29 mouse cellular contexts compared by ENCODE assay signal in the genomic region with DNA sequence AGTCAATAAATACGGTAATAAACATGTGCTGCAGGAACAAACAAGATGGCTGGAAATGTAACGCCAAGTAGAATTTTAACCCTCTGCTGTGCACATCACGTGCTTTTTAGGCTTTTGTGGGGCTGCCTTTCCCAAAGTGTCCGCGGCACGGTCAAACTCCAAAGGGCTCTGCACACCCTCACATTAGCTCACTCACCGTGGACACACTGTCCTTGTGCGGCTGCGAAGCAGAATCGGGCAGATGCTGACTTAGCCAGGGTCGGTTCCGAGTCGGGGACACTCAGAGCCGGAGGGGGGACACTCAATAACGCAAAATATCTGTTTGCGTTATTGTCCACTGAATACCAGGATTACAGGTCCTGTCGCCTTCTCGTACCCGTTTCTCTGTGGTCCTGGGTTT.
DNase-seq lines count a peak whose midpoint lies in the region; ATAC-seq and TF ChIP-seq lines count a peak whose summit lies in the region.
"Had no signal": no experiment of that assay in that cellular context is flagged by ENCODE, and none has a peak within 500 bp of the region (broad histone marks: within the 10 kb centered on the region; RNA-seq: fewer than 3 reads in every experiment).

No protein-coding gene starts in this region.

- no peaks in the 10 kb centered on the region for H3K36me3 ChIP-seq in kidney, adult 2 months (ENCODE audit: control insufficient read depth, insufficient read depth, low read length)
- no peaks in the 10 kb centered on the region for H3K36me3 ChIP-seq in intestine, postnatal 0 days (ENCODE audit: control insufficient read depth, insufficient read depth)
- H3K36me3 ChIP-seq: embryonic facial prominence, embryonic 13.5 days; forebrain, embryonic 12.5 days; heart, embryonic 15.5 days; hindbrain, embryonic 15.5 days; limb, embryonic 10.5 days; liver, embryonic 15.5 days; lung, embryonic 15.5 days; midbrain, embryonic 15.5 days; neural tube, embryonic 13.5 days had no signal

- H3K9ac ChIP-seq in intestine, postnatal 0 days (ENCODE audit: low read depth, low read length) = no peak overlapping the region
- H3K9ac ChIP-seq: embryonic facial prominence, embryonic 13.5 days; forebrain, embryonic 12.5 days; heart, embryonic 15.5 days; hindbrain, embryonic 15.5 days; liver, embryonic 15.5 days; lung, embryonic 15.5 days; midbrain, embryonic 15.5 days; neural tube, embryonic 13.5 days had no signal

- no peak overlapping the region for H3K4me3 ChIP-seq in kidney, adult 2 months (ENCODE audit: insufficient read depth, low read depth, low read length)
- no peak overlapping the region for H3K4me3 ChIP-seq in intestine, postnatal 0 days (ENCODE audit: low read depth, low read length)
- H3K4me3 ChIP-seq: embryonic facial prominence, embryonic 13.5 days; erythroblast, embryonic 14.5 days; forebrain, embryonic 12.5 days; heart, embryonic 15.5 days; hindbrain, embryonic 15.5 days; limb, embryonic 10.5 days; liver, embryonic 15.5 days; lung, embryonic 15.5 days; megakaryocyte, embryonic 14.5 days; midbrain, embryonic 15.5 days; myocyte; neural tube, embryonic 13.5 days had no signal

- TF ChIP-seq CTCF in kidney, adult 2 months (conservative IDR thresholded peaks at IDR 0.05; ENCODE audit: insufficient read depth, insufficient read length, low read depth, low read length) = no peak
- TF ChIP-seq CTCF in intestine, postnatal 0 days (IDR thresholded peaks at IDR 0.05; ENCODE audit: low read depth) = no peak

- H3K9me3 ChIP-seq in intestine, postnatal 0 days (ENCODE audit: control insufficient read depth) = no peaks in the 10 kb centered on the region
- H3K9me3 ChIP-seq: embryonic facial prominence, embryonic 13.5 days; forebrain, embryonic 12.5 days; heart, embryonic 15.5 days; hindbrain, embryonic 15.5 days; limb, embryonic 10.5 days; liver, embryonic 15.5 days; lung, embryonic 15.5 days; midbrain, embryonic 15.5 days; neural tube, embryonic 13.5 days had no signal

- no peak overlapping the region for H3K4me2 ChIP-seq in intestine, postnatal 0 days (replicated peaks; ENCODE audit: low read depth)
- H3K4me2 ChIP-seq: embryonic facial prominence, embryonic 13.5 days; forebrain, embryonic 12.5 days; heart, embryonic 15.5 days; hindbrain, embryonic 15.5 days; liver, embryonic 15.5 days; lung, embryonic 15.5 days; midbrain, embryonic 15.5 days; neural tube, embryonic 13.5 days had no signal

- no peaks in the 10 kb centered on the region for H3K27me3 ChIP-seq in kidney, adult 2 months (replicated peaks; ENCODE audit: control insufficient read depth, insufficient read depth, low read length)
- H3K27me3 ChIP-seq in intestine, postnatal 0 days (replicated peaks; ENCODE audit: control insufficient read depth, insufficient read depth, low read length) = no peaks in the 10 kb centered on the region
- H3K27me3 ChIP-seq: embryonic facial prominence, embryonic 13.5 days; heart, embryonic 15.5 days; hindbrain, embryonic 15.5 days; liver, embryonic 15.5 days; lung, embryonic 15.5 days; megakaryocyte, embryonic 14.5 days; midbrain, embryonic 15.5 days; neural tube, embryonic 13.5 days had no signal

- WGBS in kidney, adult 2 months = 94% methylated on average over 19 of the region's 19 CpGs
- WGBS in intestine, postnatal 0 days = 93% methylated on average over 19 of the region's 19 CpGs

- no peak overlapping the region for H3K27ac ChIP-seq in kidney, adult 2 months (ENCODE audit: insufficient read depth, low read depth, low read length)
- H3K27ac ChIP-seq in intestine, postnatal 0 days (ENCODE audit: low read depth, low read length) = no peak overlapping the region
- H3K27ac ChIP-seq: embryonic facial prominence, embryonic 13.5 days; forebrain, embryonic 12.5 days; heart, embryonic 15.5 days; hindbrain, embryonic 15.5 days; limb, embryonic 10.5 days; liver, embryonic 15.5 days; lung, embryonic 15.5 days; midbrain, embryonic 15.5 days had no signal

- ATAC-seq in intestine, postnatal 0 days = no peak
- ATAC-seq: activated CD4-positive, CD25-positive, alpha-beta regulatory T cell, adult 4 months; midbrain, embryonic 15.5 days had no signal

- no peaks in the 10 kb centered on the region for H3K4me1 ChIP-seq in kidney, adult 2 months (ENCODE audit: control insufficient read depth, insufficient read depth, low read length)
- no peaks in the 10 kb centered on the region for H3K4me1 ChIP-seq in intestine, postnatal 0 days (replicated peaks; ENCODE audit: control insufficient read depth, insufficient read depth, low read length)
- H3K4me1 ChIP-seq: embryonic facial prominence, embryonic 13.5 days; heart, embryonic 15.5 days; liver, embryonic 15.5 days; lung, embryonic 15.5 days; megakaryocyte, embryonic 14.5 days had no signal

- no peak for TF ChIP-seq POLR2A in kidney, adult 2 months (IDR thresholded peaks at IDR 0.05; ENCODE audit: low read depth, low read length)

- peak; percentile 61 for DNase-seq in kidney, adult 2 months
- DNase-seq in kidney, postnatal 4 days = no peak
- DNase-seq in ovary, postnatal 36 days (ENCODE audit: low spot score) = peak; percentile 5
- no peak for DNase-seq in ovary, postnatal 14 days (ENCODE audit: low spot score)
- DNase-seq in adrenal gland, postnatal 14 days = peak; percentile 69
- DNase-seq in urinary bladder, postnatal 10 days (ENCODE audit: low spot score) = no peak
- DNase-seq: cerebellum, adult 8-10 months; cerebellum, postnatal 36 days; embryo, embryonic 11 days; heart, postnatal 4 days; liver; lung, postnatal 36 days; right cerebral cortex, postnatal 25 days; spleen, adult 18-20 months; thymus, postnatal 25 days had no signal

Comparison
In these comparisons a context has a peak if more than half of its experiments do, and no peak if none do; other contexts are left out.
1. DNase-seq: peak in kidney, adult 2 months (single experiment), ovary, postnatal 36 days (single experiment) and adrenal gland, postnatal 14 days (single experiment); none in kidney, postnatal 4 days (0 of 2), ovary, postnatal 14 days (single experiment) and urinary bladder, postnatal 10 days (single experiment).